Mouse (Mus musculus): ENCODE results near the gene Polr2c. TPM values are rescaled to one million over a fixed set of nuclear protein-coding genes. Genes with fewer than 3 reads are reported as not detected.

The Polr2c gene
- polyA plus RNA-seq, 1 experiment, result 4.1 TPM

- H3K4me3 ChIP-seq (replicated peaks), result no peak overlapping the region
- H3K9me3 ChIP-seq (ENCODE audit: control insufficient read depth, low read length), result no peaks in the 10 kb centered on the region; the same call in 1 of the 2 replicates
- TF ChIP-seq GATA1 (IDR thresholded peaks at IDR 0.05; ENCODE audit: low read length), result no peak
- peaks cover 56% of the 10 kb centered on the region for H3K27me3 ChIP-seq (ENCODE audit: control insufficient read depth)
- peaks cover 83% of the 10 kb centered on the region for H3K4me1 ChIP-seq (ENCODE audit: control insufficient read depth)
- peaks cover 70% of the 10 kb centered on the region for H3K36me3 ChIP-seq (ENCODE audit: control insufficient read depth)
These were observed 14.9 kb downstream of the Polr2c start for GRCm38 (mm10) chr8:94872156-94872555.

- no peak for TF ChIP-seq GATA1 (IDR thresholded peaks at IDR 0.05; ENCODE audit: low read length)
- no peak for TF ChIP-seq TAL1 (IDR thresholded peaks at IDR 0.05; ENCODE audit: low read length)
- peaks cover 56% of the 10 kb centered on the region for H3K27me3 ChIP-seq (ENCODE audit: control insufficient read depth)
- H3K4me1 ChIP-seq (ENCODE audit: control insufficient read depth), result peaks cover 82% of the 10 kb centered on the region
- no peaks in the 10 kb centered on the region; the same call in 1 of the 2 replicates for H3K9me3 ChIP-seq (ENCODE audit: control insufficient read depth, low read length)
- peak overlapping the region; percentile 3 for H3K4me3 ChIP-seq (replicated peaks)
- peaks cover 66% of the 10 kb centered on the region for H3K36me3 ChIP-seq (ENCODE audit: control insufficient read depth)
These were observed 15.3 kb downstream of the Polr2c start for GRCm38 (mm10) chr8:94872576-94872975.

- H3K36me3 ChIP-seq (ENCODE audit: control insufficient read depth), result peaks cover 48% of the 10 kb centered on the region
- TF ChIP-seq TAL1 (IDR thresholded peaks at IDR 0.05; ENCODE audit: low read length), result no peak
- no peak for TF ChIP-seq GATA1 (IDR thresholded peaks at IDR 0.05; ENCODE audit: low read length)
- peaks cover 65% of the 10 kb centered on the region for H3K27me3 ChIP-seq (ENCODE audit: control insufficient read depth)
- peaks cover 79% of the 10 kb centered on the region for H3K4me1 ChIP-seq (ENCODE audit: control insufficient read depth)
- H3K9me3 ChIP-seq (ENCODE audit: control insufficient read depth, low read length), result no peaks in the 10 kb centered on the region; the same call in 1 of the 2 replicates
- H3K4me3 ChIP-seq (replicated peaks), result peak overlapping the region; percentile 70
These were observed 17.1 kb downstream of the Polr2c start for GRCm38 (mm10) chr8:94874358-94874757.

- Histone ChIP-seq H3K4me3 (replicated peaks) (peak overlapping the region; percentile 70), H3K36me3 (ENCODE audit: control insufficient read depth) (peaks cover 39% of the 10 kb centered on the region), H3K27me3 (ENCODE audit: control insufficient read depth) (peaks cover 61% of the 10 kb centered on the region), H3K4me1 (ENCODE audit: control insufficient read depth) (peaks cover 72% of the 10 kb centered on the region), H3K9me3 (ENCODE audit: control insufficient read depth, low read length) (no peaks in the 10 kb centered on the region; the same call in 1 of the 2 replicates)
- TF ChIP-seq TAL1 (IDR thresholded peaks at IDR 0.05; ENCODE audit: low read length) (no peak), GATA1 (IDR thresholded peaks at IDR 0.05; ENCODE audit: low read length) (0 out of 2 replicates have a peak, but pooled peaks have one; percentile 8)
These were observed 18.0 kb downstream of the Polr2c start for GRCm38 (mm10) chr8:94875096-94875870.

GRCm38 (mm10) chr8:94875871-94876150 is 18.6 kb downstream of the Polr2c start:
- Histone ChIP-seq H3K27me3 (ENCODE audit: control insufficient read depth) (peaks cover 58% of the 10 kb centered on the region), H3K4me1 (ENCODE audit: control insufficient read depth) (peaks cover 66% of the 10 kb centered on the region)
- no peak for TF ChIP-seq GATA1 (IDR thresholded peaks at IDR 0.05; ENCODE audit: low read length)
- no peak for TF ChIP-seq TAL1 (IDR thresholded peaks at IDR 0.05; ENCODE audit: low read length)

GRCm38 (mm10) chr8:94876197-94876730 is 19.0 kb downstream of the Polr2c start, which contains the start of gene Dok4:
Gene Dok4, minus strand, starts transcription at chr8:94876330.
- no peak for TF ChIP-seq GATA1 (IDR thresholded peaks at IDR 0.05; ENCODE audit: low read length)
- no peak for TF ChIP-seq TAL1 (IDR thresholded peaks at IDR 0.05; ENCODE audit: low read length)
- H3K4me1 ChIP-seq (ENCODE audit: control insufficient read depth), result peaks cover 62% of the 10 kb centered on the region
- peaks cover 57% of the 10 kb centered on the region for H3K27me3 ChIP-seq (ENCODE audit: control insufficient read depth)
- H3K4me3 ChIP-seq (replicated peaks), result peak within 1 kb of the TSS; percentile 70
- H3K36me3 ChIP-seq (ENCODE audit: control insufficient read depth), result peaks cover 29% of the 10 kb centered on the region
- H3K9me3 ChIP-seq (ENCODE audit: control insufficient read depth, low read length), result no peaks in the 10 kb centered on the region

More at GRCm38 (mm10) chr8:94875871-94876150, 18.6 kb downstream of the Polr2c start:
- peak overlapping the region; percentile 70 for H3K4me3 ChIP-seq (replicated peaks)
- H3K36me3 ChIP-seq (ENCODE audit: control insufficient read depth), result peaks cover 34% of the 10 kb centered on the region
- no peaks in the 10 kb centered on the region for H3K9me3 ChIP-seq (ENCODE audit: control insufficient read depth, low read length)

GRCm38 (mm10) chr8:94876820-94877219 is 19.6 kb downstream of the Polr2c start:
- H3K4me3 ChIP-seq (replicated peaks), result peak overlapping the region; percentile 70

GRCm38 (mm10) chr8:94880742-94881141 is 23.5 kb downstream of the Polr2c start:
- Histone ChIP-seq H3K4me1 (ENCODE audit: control insufficient read depth) (peaks cover 22% of the 10 kb centered on the region), H3K4me3 (replicated peaks) (no peak overlapping the region), H3K9me3 (ENCODE audit: control insufficient read depth, low read length) (no peaks in the 10 kb centered on the region), H3K36me3 (ENCODE audit: control insufficient read depth) (no peaks in the 10 kb centered on the region), H3K27me3 (ENCODE audit: control insufficient read depth) (peaks cover 26% of the 10 kb centered on the region)
- TF ChIP-seq GATA1 (IDR thresholded peaks at IDR 0.05; ENCODE audit: low read length) (no peak), TAL1 (IDR thresholded peaks at IDR 0.05; ENCODE audit: low read length) (no peak)

More at GRCm38 (mm10) chr8:94876820-94877219, 19.6 kb downstream of the Polr2c start:
- Histone ChIP-seq H3K36me3 (ENCODE audit: control insufficient read depth) (peaks cover 24% of the 10 kb centered on the region), H3K27me3 (ENCODE audit: control insufficient read depth) (peaks cover 51% of the 10 kb centered on the region), H3K9me3 (ENCODE audit: control insufficient read depth, low read length) (no peaks in the 10 kb centered on the region), H3K4me1 (ENCODE audit: control insufficient read depth) (peaks cover 56% of the 10 kb centered on the region)
- TF ChIP-seq TAL1 (IDR thresholded peaks at IDR 0.05; ENCODE audit: low read length) (no peak), GATA1 (IDR thresholded peaks at IDR 0.05; ENCODE audit: low read length) (no peak)

GRCm38 (mm10) chr8:94888383-94889036 is 31.3 kb downstream of the Polr2c start:
- peaks cover 37% of the 10 kb centered on the region for H3K4me1 ChIP-seq (ENCODE audit: control insufficient read depth)
- no peak overlapping the region for H3K4me3 ChIP-seq (replicated peaks)
- TF ChIP-seq GATA1 (IDR thresholded peaks at IDR 0.05; ENCODE audit: low read length) (no peak), TAL1 (IDR thresholded peaks at IDR 0.05; ENCODE audit: low read length) (no peak)
- H3K27me3 ChIP-seq (ENCODE audit: control insufficient read depth), result peaks cover 42% of the 10 kb centered on the region
- no peaks in the 10 kb centered on the region for H3K9me3 ChIP-seq (ENCODE audit: control insufficient read depth, low read length)
- no peaks in the 10 kb centered on the region for H3K36me3 ChIP-seq (ENCODE audit: control insufficient read depth)
